Mouse (Mus musculus): ENCODE measurements around the gene Pole4.

- TF ChIP-seq CTCF (IDR thresholded peaks at IDR 0.05; ENCODE audit: control insufficient read depth, insufficient read depth, low read length) = no peak
- no peak for TF ChIP-seq POLR2A (IDR thresholded peaks at IDR 0.05; ENCODE audit: borderline replicate concordance, control insufficient read depth, low read depth, low read length)
These were observed 95.7 kb downstream of the Pole4 start for GRCm38 (mm10) chr6:82609339-82609926.
